27 mouse cellular contexts compared by ENCODE assay signal in genomic region chr1:128197353-128197752, GRCm38 (mm10).
"Had no signal": no experiment of that assay in that cellular context is flagged by ENCODE, and none has a peak within 500 bp of the region (broad histone marks: within the 10 kb centered on the region; RNA-seq: fewer than 3 reads in every experiment).

No protein-coding gene starts in this region.

- ATAC-seq: hindbrain, embryonic 16.5 days; intestine, embryonic 15.5 days; intestine, postnatal 0 days had no signal

- H3K4me1 ChIP-seq: heart, embryonic 10.5 days; heart, embryonic 12.5 days; hindbrain, embryonic 10.5 days; hindbrain, embryonic 12.5 days; intestine, embryonic 15.5 days; limb, embryonic 12.5 days; liver, embryonic 13.5 days; liver, embryonic 15.5 days had no signal

- H3K27ac ChIP-seq: gastrocnemius, adult 2 months; heart, adult 2 months; heart, embryonic 10.5 days; hindbrain, embryonic 10.5 days; hindbrain, embryonic 12.5 days; hindbrain, embryonic 14.5 days; intestine, embryonic 15.5 days; limb, embryonic 12.5 days; liver, embryonic 13.5 days; liver, embryonic 15.5 days had no signal

- H3K9me3 ChIP-seq: heart, embryonic 10.5 days; heart, embryonic 12.5 days; hindbrain, embryonic 10.5 days; hindbrain, embryonic 12.5 days; intestine, embryonic 15.5 days; limb, embryonic 12.5 days; liver, embryonic 13.5 days; liver, embryonic 15.5 days had no signal

- DNase-seq: gastrocnemius, adult 2 months; gastrocnemius, postnatal 10 days; gastrocnemius, postnatal 36 days; heart, adult 11 months; heart, postnatal 10 days; heart, postnatal 4 days; kidney, adult 18-20 months; kidney, adult 8-10 months; kidney, postnatal 10 days; kidney, postnatal 25 days; layer of hippocampus, adult 9-11 months; layer of hippocampus, postnatal 36 days; left cerebral cortex, postnatal 4 days; liver; liver, embryonic 13.5 days had no signal

- H3K4me2 ChIP-seq: heart, embryonic 12.5 days; hindbrain, embryonic 12.5 days; hindbrain, embryonic 14.5 days; intestine, embryonic 15.5 days; limb, embryonic 12.5 days; liver, embryonic 11.5 days; liver, embryonic 13.5 days; liver, embryonic 15.5 days had no signal

- H3K4me3 ChIP-seq: gastrocnemius, adult 2 months; heart, adult 2 months; heart, embryonic 10.5 days; heart, embryonic 12.5 days; hindbrain, embryonic 10.5 days; hindbrain, embryonic 12.5 days; intestine, embryonic 15.5 days; limb, embryonic 12.5 days; liver, embryonic 13.5 days; liver, embryonic 15.5 days had no signal

- H3K27me3 ChIP-seq: heart, embryonic 12.5 days; hindbrain, embryonic 12.5 days; intestine, embryonic 15.5 days; limb, embryonic 12.5 days; liver, embryonic 13.5 days; liver, embryonic 15.5 days had no signal

- H3K9ac ChIP-seq: heart, embryonic 12.5 days; hindbrain, embryonic 12.5 days; hindbrain, embryonic 14.5 days; intestine, embryonic 15.5 days; limb, embryonic 12.5 days; liver, embryonic 13.5 days; liver, embryonic 15.5 days had no signal
